Mouse (Mus musculus) MEL (cell line): ENCODE measurements around the gene Cry1.
A peak's percentile ranks its signal among the peaks of the same experiment; 100 is the strongest.

Experiments used
- CTCF ChIP-seq, 3 experiments: IDR thresholded peaks in 2 of 3; conservative IDR thresholded peaks in 1 of 3; 2 replicates each; pipeline ENCODE4 v1.5.1; 2011 to 2012; ENCODE audit warnings: low read length in 3 of 3, low read depth in 2 of 3, mild to moderate bottlenecking in 2 of 3, improper control_type of control experiment in 1 of 3, inconsistent platforms in 1 of 3, mixed read lengths in 1 of 3, moderate library complexity in 1 of 3; ENCODE audit not compliant: control insufficient read depth in 1 of 3, insufficient read depth in 1 of 3, poor library complexity in 1 of 3, severe bottlenecking in 1 of 3
- ETS1 ChIP-seq: IDR thresholded peaks from 2 replicates; pipeline ENCODE4 v1.6.1; 2012; ENCODE audit warnings: low read depth, mild to moderate bottlenecking, inconsistent platforms, low read length, improper control_type of control experiment, moderate library complexity
- GATA1 ChIP-seq: IDR thresholded peaks from 2 replicates; pipeline ENCODE4 v1.6.1; 2011; ENCODE audit warnings: low read depth, low read length, improper control_type of control experiment
- MAFK ChIP-seq: IDR thresholded peaks from 2 replicates; pipeline ENCODE4 v1.6.1; 2011; ENCODE audit warnings: low read depth, mild to moderate bottlenecking, low read length, improper control_type of control experiment, borderline replicate concordance
- MAX ChIP-seq: IDR thresholded peaks from 2 replicates; pipeline ENCODE4 v1.6.1; 2011; ENCODE audit warnings: low read length, improper control_type of control experiment
- MYB ChIP-seq: IDR thresholded peaks from 2 replicates; pipeline ENCODE4 v1.6.1; 2011; ENCODE audit warnings: mild to moderate bottlenecking, low read depth, low read length, improper control_type of control experiment
- NELFE ChIP-seq: IDR thresholded peaks from 2 replicates; pipeline ENCODE4 v1.6.1; 2011; ENCODE audit warnings: low read depth, low read length, improper control_type of control experiment
- POLR2A ChIP-seq, 2 experiments: IDR thresholded peaks; 2 replicates each; pipeline ENCODE4 v1.6.1; 2011 to 2012; ENCODE audit warnings: low read length in 2 of 2, mild to moderate bottlenecking in 2 of 2, control low read depth in 1 of 2, improper control_type of control experiment in 1 of 2, low read depth in 1 of 2, moderate library complexity in 1 of 2; ENCODE audit not compliant: control insufficient read depth in 1 of 2, insufficient read depth in 1 of 2, poor library complexity in 1 of 2
- POLR2AphosphoS5 ChIP-seq: IDR thresholded peaks from 2 replicates; pipeline ENCODE4 v1.6.1; 2012; ENCODE audit warnings: low read depth, borderline replicate concordance, mild to moderate bottlenecking, inconsistent platforms, low read length, moderate library complexity, mixed read lengths
- RCOR1 ChIP-seq: IDR thresholded peaks from 2 replicates; pipeline ENCODE4 v1.6.1; 2012; ENCODE audit warnings: low read depth, mild to moderate bottlenecking, inconsistent platforms, low read length, improper control_type of control experiment
- UBTF ChIP-seq: IDR thresholded peaks from 2 replicates; pipeline ENCODE4 v1.6.1; 2012; ENCODE audit warnings: low read depth, mild to moderate bottlenecking, inconsistent platforms, low read length, improper control_type of control experiment, moderate library complexity, borderline replicate concordance; ENCODE audit not compliant: insufficient read depth
- USF1 ChIP-seq: IDR thresholded peaks from 2 replicates; pipeline ENCODE4 v1.6.1; 2014; ENCODE audit warnings: low read depth, mild to moderate bottlenecking, inconsistent platforms, low read length, improper control_type of control experiment, moderate library complexity
- ZC3H11A ChIP-seq: IDR thresholded peaks from 2 replicates; pipeline ENCODE4 v1.6.1; 2012; ENCODE audit warnings: low read depth, mild to moderate bottlenecking, inconsistent platforms, low read length, improper control_type of control experiment

DNA sequence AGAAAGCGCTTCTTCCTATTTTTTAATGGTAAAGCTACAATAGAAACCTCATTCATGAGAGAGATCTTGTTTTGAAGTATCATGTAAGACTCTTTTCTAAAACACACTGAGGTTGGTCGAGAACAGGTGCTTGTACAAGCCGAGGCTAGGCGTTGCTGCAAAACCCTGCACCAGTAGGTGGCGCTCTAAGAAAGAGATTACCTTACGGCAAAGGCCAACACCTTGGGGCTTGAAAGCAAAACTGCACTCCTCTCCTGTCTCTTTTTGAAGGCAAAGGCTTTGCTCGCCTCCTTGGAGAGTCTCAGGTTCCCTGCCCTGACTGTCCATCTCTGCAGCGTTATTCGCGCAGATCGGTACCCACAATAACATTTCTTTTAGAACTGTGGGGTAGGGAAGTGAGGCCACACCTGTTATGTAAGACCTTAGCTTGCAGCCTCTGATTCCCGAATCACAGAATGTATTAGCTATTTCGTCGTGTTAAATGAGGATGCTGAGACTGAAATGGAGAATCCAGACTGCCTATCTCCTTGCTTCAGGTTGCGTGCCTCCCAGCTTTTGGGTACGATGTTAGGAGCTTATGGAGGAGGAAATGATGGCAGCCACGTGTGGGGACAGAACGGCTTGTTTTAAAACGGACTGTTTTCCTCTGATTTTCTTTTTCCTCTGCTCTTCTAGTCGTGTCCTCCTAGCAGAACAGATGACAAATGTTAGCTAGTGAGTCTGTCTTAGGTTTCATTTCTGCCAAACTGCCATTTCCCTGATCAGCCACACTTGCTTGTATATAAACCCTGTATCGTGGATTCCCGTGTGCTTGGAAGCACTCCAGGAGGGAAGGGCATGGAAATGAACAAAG lies 36.3 kb upstream of the Cry1 start:
- TF ChIP-seq ETS1 (no peak), UBTF (no peak), GATA1 (no peak), MAFK (no peak), POLR2A (IDR thresholded peaks at IDR 0.05; ENCODE audit: control insufficient read depth in 1 of 2, insufficient read depth in 1 of 2, low read depth in 1 of 2, low read length in 2 of 2, poor library complexity in 1 of 2) (no peak), USF1 (no peak), CTCF (IDR thresholded peaks at IDR 0.05 in 2 of 3, conservative IDR thresholded peaks at IDR 0.05 in 1 of 3; ENCODE audit: control insufficient read depth in 1 of 3, insufficient read depth in 1 of 3, low read depth in 2 of 3, low read length in 3 of 3, poor library complexity in 1 of 3, severe bottlenecking in 1 of 3) (peak; percentile 54 to 70 (median 62)), NELFE (no peak), RCOR1 (no peak), POLR2AphosphoS5 (no peak), MAX (no peak), ZC3H11A (0 out of 2 replicates have a peak, but pooled peaks have one; percentile 7), MYB (no peak)
